Mouse (Mus musculus): ENCODE results near the gene Srp54c. TPM values are rescaled to one million over a fixed set of nuclear protein-coding genes. Genes with fewer than 3 reads are reported as not detected.
"Not testable (repeated sequence)": the region's sequence is repeated elsewhere in the genome, so short reads cannot be mapped to it uniquely, and the experiment has no call there.

Gene Srp54c
- 45.8 and 54.1 TPM in 2 replicates for polyA plus RNA-seq (2016; fragmentation: Nextera tagmentation; extraction: Ambion mirVana)

GRCm38 (mm10) chr12:55229626-55230519 lies at the start of gene Srp54c:
TSS of gene Srp54c (plus strand) at chr12:55230168.
- H3K4me1 ChIP-seq; H3K27ac ChIP-seq; DNase-seq (ENCODE audit: low spot score); H3K9me3 ChIP-seq (replicated peaks); H3K27me3 ChIP-seq (ENCODE audit: low read depth, poor library complexity, severe bottlenecking); H3K36me3 ChIP-seq: not testable (repeated sequence)
- peak within 1 kb of the TSS; percentile 44 for H3K4me3 ChIP-seq
- no CpG with 5 or more reads among the region's 57 CpGs for WGBS

- DNase-seq (ENCODE audit: low spot score), result not testable (repeated sequence)
Observed at GRCm38 (mm10) chr12:55187686-55188085, 42.3 kb upstream of the Srp54c start.

DNA sequence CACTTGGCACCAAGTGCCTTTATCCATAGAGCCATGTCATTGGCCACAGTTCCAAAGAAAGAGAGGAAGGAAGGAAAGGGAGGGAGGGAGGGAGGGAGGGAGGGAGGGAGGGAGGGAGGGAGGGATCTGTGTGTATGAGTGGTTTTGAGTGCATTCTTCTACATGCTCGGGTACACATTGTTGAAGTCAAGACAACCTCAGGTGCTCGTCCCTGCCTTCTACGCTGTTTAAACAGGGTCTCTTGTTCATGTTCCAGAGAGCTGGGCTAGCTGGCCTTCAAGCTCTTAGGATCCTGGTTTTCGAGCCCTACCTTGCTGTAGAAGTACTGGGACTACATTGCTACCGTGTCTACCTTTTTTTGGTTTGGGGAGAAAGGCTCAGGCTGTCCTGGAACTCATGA lies 40.8 kb upstream of the Srp54c start:
- H3K27me3 ChIP-seq (ENCODE audit: low read depth, poor library complexity, severe bottlenecking); H3K36me3 ChIP-seq; H3K9me3 ChIP-seq (replicated peaks); H3K27ac ChIP-seq; H3K4me3 ChIP-seq; H3K4me1 ChIP-seq; DNase-seq (ENCODE audit: low spot score): not testable (repeated sequence)
- WGBS, result no CpG with 5 or more reads among the region's 5 CpGs

More at GRCm38 (mm10) chr12:55187686-55188085, 42.3 kb upstream of the Srp54c start:
- H3K27me3 ChIP-seq (ENCODE audit: low read depth, poor library complexity, severe bottlenecking); H3K36me3 ChIP-seq; H3K4me3 ChIP-seq; H3K4me1 ChIP-seq; H3K9me3 ChIP-seq (replicated peaks); H3K27ac ChIP-seq: not testable (repeated sequence)
- WGBS, result no CpG with 5 or more reads among the region's 8 CpGs

GRCm38 (mm10) chr12:55199306-55199705 lies 30.7 kb upstream of the Srp54c start, which contains the start of gene 1700047I17Rik2:
TSS of gene 1700047I17Rik2 (plus strand) at chr12:55199592.
- H3K36me3 ChIP-seq; H3K27ac ChIP-seq; H3K27me3 ChIP-seq (ENCODE audit: low read depth, poor library complexity, severe bottlenecking); DNase-seq (ENCODE audit: low spot score); H3K4me3 ChIP-seq; H3K4me1 ChIP-seq; H3K9me3 ChIP-seq (replicated peaks): not testable (repeated sequence)
- WGBS, result no CpG with 5 or more reads among the region's 40 CpGs

GRCm38 (mm10) chr12:55199799-55200198 lies 30.2 kb upstream of the Srp54c start:
- not testable (repeated sequence) for H3K9me3 ChIP-seq (replicated peaks); DNase-seq (ENCODE audit: low spot score); H3K4me3 ChIP-seq; H3K27ac ChIP-seq; H3K36me3 ChIP-seq; H3K27me3 ChIP-seq (ENCODE audit: low read depth, poor library complexity, severe bottlenecking); H3K4me1 ChIP-seq
- WGBS, result no CpG with 5 or more reads among the region's 18 CpGs

- DNase-seq (ENCODE audit: low spot score); H3K4me3 ChIP-seq; H3K27me3 ChIP-seq (ENCODE audit: low read depth, poor library complexity, severe bottlenecking); H3K27ac ChIP-seq; H3K9me3 ChIP-seq (replicated peaks); H3K4me1 ChIP-seq; H3K36me3 ChIP-seq: not testable (repeated sequence)
- no CpG with 5 or more reads among the region's 6 CpGs for WGBS
Observed at GRCm38 (mm10) chr12:55212944-55213343, 17.0 kb upstream of the Srp54c start.

DNA sequence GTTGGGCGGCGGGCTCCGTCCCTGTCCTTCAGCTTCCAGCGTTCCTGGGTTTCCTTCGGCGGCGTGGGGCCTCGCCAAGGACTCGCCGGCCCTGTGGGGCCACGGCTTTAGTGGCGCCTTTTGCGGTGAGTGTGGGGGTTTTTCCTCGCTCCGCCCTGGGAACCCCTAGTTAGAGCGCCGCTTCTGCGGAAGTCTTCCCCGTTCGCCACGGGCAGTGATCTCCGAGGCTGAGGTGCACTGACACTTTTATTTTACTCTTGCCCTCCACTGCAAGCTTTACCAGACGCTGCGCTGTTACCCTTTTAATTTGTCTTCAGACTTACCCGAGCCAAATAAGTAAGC lies 523 bp downstream of the Srp54c start:
- WGBS, result 0% methylated on average over 14 of the region's 25 CpGs
- not testable (repeated sequence) for H3K9me3 ChIP-seq (replicated peaks); H3K27me3 ChIP-seq (ENCODE audit: low read depth, poor library complexity, severe bottlenecking); H3K4me1 ChIP-seq; H3K27ac ChIP-seq; H3K36me3 ChIP-seq; DNase-seq (ENCODE audit: low spot score)
- H3K4me3 ChIP-seq, result peak overlapping the region; percentile 44

- H3K4me1 ChIP-seq; DNase-seq (ENCODE audit: low spot score); H3K36me3 ChIP-seq; H3K27me3 ChIP-seq (ENCODE audit: low read depth, poor library complexity, severe bottlenecking); H3K27ac ChIP-seq; H3K9me3 ChIP-seq (replicated peaks); H3K4me3 ChIP-seq: not testable (repeated sequence)
- no CpG with 5 or more reads among the region's 8 CpGs for WGBS
Observed at GRCm38 (mm10) chr12:55242243-55242642, 12.3 kb downstream of the Srp54c start.

DNA sequence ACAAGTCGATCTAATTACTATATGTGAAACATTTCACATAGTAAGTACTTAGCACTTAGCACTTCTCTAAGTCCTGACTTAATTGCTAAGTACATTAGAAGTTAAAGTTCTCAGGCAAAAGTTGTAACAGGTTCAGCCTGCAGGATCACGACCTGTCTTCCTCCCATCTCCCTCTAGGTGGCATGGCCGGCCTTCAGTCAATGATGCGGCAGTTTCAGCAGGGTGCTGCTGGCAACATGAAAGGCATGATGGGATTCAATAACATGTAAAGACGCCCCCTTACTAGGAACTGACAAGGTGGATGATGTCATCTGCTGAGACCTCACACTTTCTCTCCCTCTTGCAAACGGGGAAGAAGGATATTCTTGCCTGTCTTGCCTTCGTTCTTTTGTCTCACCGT lies 32.0 kb downstream of the Srp54c start:
- not testable (repeated sequence) for H3K9me3 ChIP-seq (replicated peaks); H3K27ac ChIP-seq; DNase-seq (ENCODE audit: low spot score); H3K27me3 ChIP-seq (ENCODE audit: low read depth, poor library complexity, severe bottlenecking); H3K4me3 ChIP-seq; H3K4me1 ChIP-seq
- WGBS, result no CpG with 5 or more reads among the region's 8 CpGs
- peaks cover 24% of the 10 kb centered on the region for H3K36me3 ChIP-seq

GRCm38 (mm10) chr12:55263385-55263784 lies 33.4 kb downstream of the Srp54c start:
- no CpG with 5 or more reads among the region's 5 CpGs for WGBS
- H3K27me3 ChIP-seq (ENCODE audit: low read depth, poor library complexity, severe bottlenecking); H3K9me3 ChIP-seq (replicated peaks); H3K27ac ChIP-seq; H3K4me3 ChIP-seq; DNase-seq (ENCODE audit: low spot score); H3K4me1 ChIP-seq: not testable (repeated sequence)
- peaks cover 12% of the 10 kb centered on the region for H3K36me3 ChIP-seq

GRCm38 (mm10) chr12:55272243-55272642 lies 42.3 kb downstream of the Srp54c start:
- no peaks in the 10 kb centered on the region for H3K4me1 ChIP-seq
- H3K36me3 ChIP-seq, result no peaks in the 10 kb centered on the region
- no peaks in the 10 kb centered on the region for H3K27me3 ChIP-seq (ENCODE audit: low read depth, poor library complexity, severe bottlenecking)
- DNase-seq (ENCODE audit: low spot score), result peak; percentile 31
- H3K27ac ChIP-seq, result no peak overlapping the region
- H3K9me3 ChIP-seq (replicated peaks), result no peaks in the 10 kb centered on the region
- no peak overlapping the region for H3K4me3 ChIP-seq
- 79% methylated on average over 3 of the region's 3 CpGs for WGBS

DNA sequence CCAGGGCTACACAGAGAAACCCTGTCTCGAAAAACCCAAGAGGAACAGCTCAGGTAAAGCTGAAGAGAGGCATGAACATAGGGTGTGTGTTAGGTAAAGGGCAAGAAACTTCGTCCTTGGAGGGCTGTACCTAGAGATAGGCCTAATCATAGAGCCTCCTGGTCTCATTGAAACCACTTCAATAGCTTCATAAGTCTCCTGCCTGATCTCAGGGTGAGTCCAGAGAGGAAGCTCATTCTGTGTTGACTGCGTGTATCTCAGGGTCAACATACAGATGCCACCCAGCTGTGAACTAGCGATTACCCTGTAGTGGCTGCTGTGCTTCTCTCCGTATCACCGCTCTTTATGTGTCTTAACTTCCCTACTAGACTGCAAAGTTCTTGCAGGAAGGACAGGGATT lies 47.6 kb downstream of the Srp54c start:
- H3K36me3 ChIP-seq, result peaks cover 21% of the 10 kb centered on the region
- not testable (repeated sequence) for H3K4me3 ChIP-seq; H3K4me1 ChIP-seq; H3K9me3 ChIP-seq (replicated peaks); H3K27ac ChIP-seq; DNase-seq (ENCODE audit: low spot score); H3K27me3 ChIP-seq (ENCODE audit: low read depth, poor library complexity, severe bottlenecking)
- WGBS, result 91% methylated on average over 4 of the region's 6 CpGs

GRCm38 (mm10) chr12:55298112-55298511 lies 68.1 kb downstream of the Srp54c start:
- Histone ChIP-seq H3K4me3 (no peak overlapping the region), H3K27me3 (ENCODE audit: low read depth, poor library complexity, severe bottlenecking) (no peaks in the 10 kb centered on the region), H3K9me3 (replicated peaks) (no peaks in the 10 kb centered on the region), H3K36me3 (peaks cover 61% of the 10 kb centered on the region), H3K4me1 (peaks cover 15% of the 10 kb centered on the region), H3K27ac (no peak overlapping the region)
- WGBS, result 93% methylated on average over 9 of the region's 9 CpGs
- DNase-seq (ENCODE audit: low spot score), result no peak

- 83% methylated on average over 5 of the region's 5 CpGs for WGBS
- H3K4me3 ChIP-seq, result no peak within 1 kb of the TSS
- peaks cover 21% of the 10 kb centered on the region for H3K4me1 ChIP-seq
- no peak within 1 kb of the TSS for H3K27ac ChIP-seq
- no peak for DNase-seq (ENCODE audit: low spot score)
- peaks cover 49% of the 10 kb centered on the region for H3K36me3 ChIP-seq
- no peaks in the 10 kb centered on the region for H3K9me3 ChIP-seq (replicated peaks)
- H3K27me3 ChIP-seq (ENCODE audit: low read depth, poor library complexity, severe bottlenecking), result no peaks in the 10 kb centered on the region
Observed at GRCm38 (mm10) chr12:55299336-55299735, 69.4 kb downstream of the Srp54c start, which contains the start of gene 1110008L16Rik. TSS of gene 1110008L16Rik (plus strand) at chr12:55299577.

Measured in limb, embryonic 10.5 days (tissue).